Mouse (Mus musculus) lung, adult 2 months (tissue): ENCODE measurements around the gene Hdgfl2.

Experiments used
- CTCF ChIP-seq: fragments of 200-500 bp; IDR thresholded peaks from 2 replicates; pipeline ENCODE4 v1.5.1; 2011; ENCODE audit warnings: mild to moderate bottlenecking, low read length, control low read depth; ENCODE audit not compliant: insufficient read depth
- POLR2A ChIP-seq: fragments of 200-500 bp; IDR thresholded peaks from 2 replicates; pipeline ENCODE4 v1.6.1; 2011; ENCODE audit warnings: low read depth, mild to moderate bottlenecking, control low read depth, low read length, borderline replicate concordance; ENCODE audit errors: extremely low read depth

- TF ChIP-seq POLR2A (no peak), CTCF (peak; percentile 94)
Observed at GRCm38 (mm10) chr17:56111864-56112263, 32.4 kb downstream of the Hdgfl2 start.
